Mouse (Mus musculus) left cerebral cortex, postnatal 36 days (tissue): ENCODE data around the gene Emilin3. TPM values are rescaled to one million over a fixed set of nuclear protein-coding genes. Genes with fewer than 3 reads are reported as not detected.

Source experiments
- DNase-seq, 2 experiments: peaks; one replicate each; pipeline ENCODE4 v3.0.0; 2021 to 2022; ENCODE audit warnings: low spot score in 2 of 2, mixed read lengths in 1 of 2
- intact Hi-C: fragments of 180-260 bp; cut with DNase I; formaldehyde crosslinking; loops from one replicate; pipeline ENCODE4 v1.15.1; 2025
- total RNA-seq, 2 experiments: library from RNA; stranded (reverse); gene quantifications; 2 replicates each; pipeline ENCODE4 v1.2.3; 2021

The Emilin3 gene
- total RNA-seq, 2 experiments from 2014 or later: 0.27 TPM; not detected in 1

- intact Hi-C loops: loop anchor here (2.0 kb wide), 1 partner anchor 121 kb away; no protein-coding TSS in a partner anchor
Measured at GRCm38 (mm10) chr2:160881462-160882101, 30.5 kb downstream of the Emilin3 start.

DNA sequence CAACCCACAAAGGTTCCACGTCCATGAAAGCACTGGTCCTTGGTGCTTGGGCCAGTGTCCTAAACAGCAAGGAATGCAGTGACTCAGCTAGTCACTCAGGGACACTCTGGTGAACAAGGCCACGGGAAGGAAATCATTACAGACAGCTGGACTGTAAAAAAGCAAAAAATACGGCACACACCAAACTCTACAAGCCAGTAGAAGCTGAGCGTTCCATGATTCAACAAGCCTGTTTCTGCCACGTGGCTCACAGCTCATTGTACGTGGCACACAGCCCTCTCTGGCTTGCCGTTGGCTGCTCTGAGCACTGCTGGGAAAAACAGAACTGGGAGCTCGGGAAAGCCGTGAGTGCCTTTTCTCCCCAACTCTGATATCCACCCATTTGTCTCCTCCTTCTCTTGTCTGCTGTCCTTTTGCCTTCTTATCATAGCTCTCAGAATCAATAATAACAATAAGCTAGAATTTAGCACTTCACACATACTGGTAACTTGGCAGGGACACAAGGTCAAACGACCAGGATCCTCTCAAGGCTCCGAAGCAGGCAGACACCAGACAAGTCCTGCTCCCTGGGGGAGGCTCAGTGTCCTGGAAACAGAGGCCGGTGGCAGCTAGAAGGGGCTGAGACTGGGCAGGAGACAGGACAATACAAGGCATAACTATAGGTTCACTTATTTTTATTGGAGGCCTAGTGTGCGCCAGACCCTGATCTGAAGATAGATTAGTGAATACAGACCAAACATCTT is 31.5 kb downstream of the Emilin3 start, which contains the start of gene Lpin3:
Gene Lpin3 (plus strand): TSS at position 218 of the 743 bp plus-strand sequence.
- intact Hi-C loops: no loop called here
- no peak for DNase-seq

More at GRCm38 (mm10) chr2:160881462-160882101, 30.5 kb downstream of the Emilin3 start:
- DNase-seq: no peak

GRCm38 (mm10) chr2:160876115-160876514 is 36.0 kb downstream of the Emilin3 start:
- intact Hi-C loops: no loop called here
- DNase-seq: no peak

GRCm38 (mm10) chr2:160874231-160874877 is 37.8 kb downstream of the Emilin3 start:
- DNase-seq: no peak
- intact Hi-C loops: loop anchor here (5.0 kb wide), 2 partner anchors 67 to 142 kb away; partner anchors contain the start of gene Plcg1

DNA sequence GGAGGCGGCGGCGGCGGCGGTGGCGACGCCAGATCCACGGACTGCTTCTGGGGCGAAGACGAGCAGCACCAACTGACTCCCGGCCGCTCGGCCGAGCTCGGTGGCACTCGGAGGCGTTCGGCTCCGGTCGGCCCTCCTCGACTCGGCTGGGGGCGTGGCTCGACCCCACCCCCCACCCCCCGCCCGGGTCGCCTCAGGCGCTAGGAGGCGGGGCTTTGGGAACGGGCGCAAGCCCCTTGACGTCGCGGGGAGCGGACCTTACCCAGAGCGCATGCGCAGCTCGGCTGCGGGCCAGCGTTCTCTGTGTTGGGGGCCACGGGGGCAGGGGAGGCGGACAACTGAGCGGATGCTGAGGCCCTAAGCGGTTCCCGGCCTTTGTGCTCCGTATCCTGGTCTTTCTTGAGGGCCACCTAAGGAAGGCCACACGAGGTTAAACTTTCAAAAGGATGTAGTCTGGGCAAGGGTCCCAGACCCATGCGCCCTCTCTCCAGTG is 39.2 kb downstream of the Emilin3 start, which contains the start of gene Zhx3:
Gene Zhx3 (minus strand): TSS at position 109 of the 493 bp plus-strand sequence.
- intact Hi-C loops: loop anchor here (5.0 kb wide), 2 partner anchors 66 to 141 kb away; partner anchors contain the start of gene Plcg1
- peak; percentile 88 to 91 for DNase-seq

DNA sequence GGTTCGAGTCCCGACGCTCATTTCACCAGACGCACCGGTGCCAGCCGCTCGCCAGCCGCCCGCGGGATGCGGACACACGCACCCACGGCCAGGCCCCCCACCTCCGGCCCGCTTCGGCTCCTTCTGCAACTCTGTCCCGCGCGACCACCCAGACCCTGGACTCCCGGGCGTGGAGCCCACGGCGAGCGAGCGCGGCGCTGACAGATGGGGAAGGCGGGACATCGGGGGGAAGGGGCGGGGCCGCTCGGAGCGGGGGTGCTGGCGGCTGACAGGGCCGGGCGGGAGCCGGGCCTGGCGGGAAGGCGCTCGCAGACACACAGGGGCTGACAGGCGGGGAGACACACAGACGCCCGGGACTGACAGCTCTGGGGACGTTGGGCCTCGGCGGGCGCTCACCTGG is 39.7 kb downstream of the Emilin3 start:
- intact Hi-C loops: loop anchor here (5.0 kb wide), 2 partner anchors 65 to 140 kb away; partner anchors contain the start of gene Plcg1
- DNase-seq: peak; percentile 75 to 81

DNA sequence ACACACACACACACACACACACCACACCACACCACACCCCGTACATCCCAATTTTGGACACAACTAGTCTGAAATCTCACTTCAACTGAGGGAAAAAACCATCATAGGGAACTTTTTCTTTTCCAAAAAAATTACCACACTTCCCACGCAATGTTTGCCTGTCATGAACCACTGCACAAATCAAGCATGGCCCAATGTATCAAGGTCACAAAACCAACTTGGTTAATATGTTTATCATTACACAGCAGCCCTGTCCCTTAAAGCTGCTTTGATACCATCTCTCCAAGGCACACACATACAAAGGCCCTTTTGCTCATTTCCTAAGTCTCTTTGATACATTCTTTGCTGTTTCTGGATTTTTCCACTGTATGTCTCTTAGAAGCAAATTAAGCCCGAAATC is 40.8 kb downstream of the Emilin3 start:
- intact Hi-C loops: loop anchor here (5.0 kb wide), 2 partner anchors 64 to 139 kb away; partner anchors contain the start of gene Plcg1
- no peak for DNase-seq

DNA sequence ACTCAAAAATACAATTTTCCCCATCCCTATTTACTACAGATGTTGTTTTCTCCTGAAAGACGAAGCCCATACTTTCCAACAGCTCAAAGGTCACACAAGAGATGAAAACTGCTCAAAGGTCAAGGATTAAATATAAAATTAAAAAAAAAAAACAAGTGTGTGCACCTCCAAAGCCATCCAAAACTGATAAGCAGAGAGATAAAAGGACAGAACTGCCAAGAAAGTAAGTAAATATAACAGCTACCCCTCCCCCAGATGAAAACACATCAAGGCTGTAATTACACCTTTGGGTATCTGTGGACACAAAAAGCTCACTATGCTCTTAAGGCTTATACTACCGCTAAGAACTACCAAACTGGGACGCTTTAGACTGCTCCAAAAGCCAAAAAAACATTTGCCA is 42.7 kb downstream of the Emilin3 start:
- DNase-seq: no peak
- intact Hi-C loops: no loop called here

- DNase-seq: no peak
- intact Hi-C loops: no loop called here
Measured at GRCm38 (mm10) chr2:160865266-160865665, 46.9 kb downstream of the Emilin3 start.

DNA sequence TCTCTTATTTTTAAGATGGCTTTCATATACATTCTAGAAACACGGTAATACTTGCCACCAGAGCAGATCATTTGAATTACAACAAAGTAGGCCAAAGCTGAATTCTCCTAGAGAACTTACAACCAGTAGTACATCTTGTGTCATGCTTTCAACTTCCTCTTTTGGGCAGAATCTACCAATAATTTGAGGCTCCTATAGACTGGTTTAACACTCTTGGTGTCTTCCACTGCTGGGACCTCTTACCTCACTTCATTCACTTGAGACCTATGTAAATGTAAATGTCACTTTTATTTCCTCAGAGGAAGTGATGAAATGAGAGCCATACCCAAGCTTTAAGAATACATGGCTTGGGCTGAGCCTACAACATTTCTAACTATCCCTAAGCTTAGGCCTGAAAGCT is 48.0 kb downstream of the Emilin3 start:
- DNase-seq: no peak
- intact Hi-C loops: no loop called here

- intact Hi-C loops: no loop called here
- no peak for DNase-seq
Measured at GRCm38 (mm10) chr2:160860363-160860762, 51.8 kb downstream of the Emilin3 start.

Other genes with a start within 250 kb of the Emilin3 start
- 100 to 1,000 TPM; 102 to 125 TPM for gene Plcg1, start 181.0 kb downstream of the Emilin3 start, total RNA-seq
- 10 to 100 TPM; 63.4 to 84.0 TPM for gene Zhx3, start 39.3 kb downstream of the Emilin3 start, total RNA-seq
- 1 to 10 TPM in 1 of 2 experiments, under 1 TPM in 1; 0.79 to 1.4 TPM for gene Lpin3, start 31.7 kb downstream of the Emilin3 start, total RNA-seq
- 10 to 100 TPM; 58.0 to 75.4 TPM for gene Chd6, start 196.7 kb upstream of the Emilin3 start, total RNA-seq